Mouse (Mus musculus): Measurements from ENCODE around the gene Cd3g. TPM values are rescaled to one million over a fixed set of nuclear protein-coding genes. Genes with fewer than 3 reads are reported as not detected.

Gene Cd3g
- total RNA-seq, 2 experiments from 2014 or later, result 0.88 TPM; not detected in 1

DNA sequence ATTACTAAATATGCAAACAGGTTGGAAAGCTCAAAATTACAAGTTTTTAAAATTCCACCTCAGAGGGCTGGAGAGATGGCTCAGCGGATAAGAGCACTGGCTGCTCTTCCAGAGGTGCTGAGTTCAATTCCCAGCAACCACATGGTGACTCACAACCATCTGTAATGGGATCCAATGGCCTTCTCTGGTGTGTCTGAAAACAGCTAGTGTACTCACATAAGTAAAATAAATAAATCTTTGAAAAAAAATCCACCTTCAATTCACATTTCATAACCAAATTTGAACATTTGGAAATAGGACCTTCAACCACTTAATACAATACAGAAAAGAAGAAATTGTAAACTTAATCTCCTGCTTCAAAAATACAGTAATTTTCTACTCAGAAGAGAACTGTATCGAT lies 60.6 kb downstream of the Cd3g start:
- DNase-seq (ENCODE audit: low spot score in 2 of 2), result no peak

Other genes with a start within 250 kb of the Cd3g start
- 100 to 1,000 TPM; 104 to 123 TPM for gene Phldb1, start 245.2 kb downstream of the Cd3g start, total RNA-seq (2021)
- gene Arcn1, start 212.6 kb downstream of the Cd3g start, total RNA-seq (2021), result 100 to 1,000 TPM; 124 to 142 TPM
- gene Ift46, start 212.5 kb downstream of the Cd3g start, total RNA-seq (2021), result 10 to 100 TPM; 65.9 to 69.5 TPM
- gene Tmem25, start 181.1 kb downstream of the Cd3g start, total RNA-seq (2021), result 1 to 10 TPM; 8.0 to 9.6 TPM
- 1 to 10 TPM in 1 of 2 experiments, under 1 TPM in 1; 0.86 to 2.2 TPM for gene Ttc36, start 177.4 kb downstream of the Cd3g start, total RNA-seq (2021)
- gene Kmt2a, start 99.1 kb downstream of the Cd3g start, total RNA-seq (2021), result 10 to 100 TPM; 27.6 to 31.5 TPM
- gene Atp5l, start 59.7 kb downstream of the Cd3g start, total RNA-seq (2021), result 100 to 1,000 TPM; 631 to 643 TPM
- gene Ube4a, start 14.8 kb downstream of the Cd3g start, total RNA-seq (2021), result 10 to 100 TPM; 41.2 to 43.0 TPM
- gene Cd3d, start 1.4 kb upstream of the Cd3g start, total RNA-seq (2021), result under 1 TPM in 1 of 2 experiments, not detected in 1; 0.42 TPM
- 1 to 10 TPM in 1 of 2 experiments, under 1 TPM in 1; 0.39 to 1.1 TPM for gene Cd3e, start 29.2 kb upstream of the Cd3g start, total RNA-seq (2021)
- gene Mpzl2, start 59.4 kb upstream of the Cd3g start, total RNA-seq (2021), result under 1 TPM in 1 of 2 experiments, not detected in 1; 0.31 TPM
- 1 to 10 TPM in 1 of 2 experiments, under 1 TPM in 1; 0.93 to 1.3 TPM for gene Mpzl3, start 74.8 kb upstream of the Cd3g start, total RNA-seq (2021)
- gene Jaml, start 98.8 kb upstream of the Cd3g start, total RNA-seq (2021), result under 1 TPM; 0.54 to 0.57 TPM
- gene Scn2b, start 137.4 kb upstream of the Cd3g start, total RNA-seq (2021), result 1 to 10 TPM; 1.9 to 2.0 TPM
- 10 to 100 TPM; 23.5 to 26.0 TPM for gene Scn4b, start 158.0 kb upstream of the Cd3g start, total RNA-seq (2021)
- under 1 TPM in 1 of 2 experiments, not detected in 1; 0.21 TPM for gene BC049352, start 201.6 kb upstream of the Cd3g start, total RNA-seq (2021)
- gene Tmprss4, start 223.7 kb upstream of the Cd3g start, total RNA-seq (2021), result not detected